Mouse (Mus musculus) hindbrain, embryonic 16.5 days (tissue): Measurements from ENCODE around the gene Rhox9. TPM values are rescaled to one million over a fixed set of nuclear protein-coding genes. Genes with fewer than 3 reads are reported as not detected.
"Not testable (repeated sequence)": the region's sequence is repeated elsewhere in the genome, so short reads cannot be mapped to it uniquely, and the experiment has no call there.

Source experiments
- ATAC-seq: fragments of 200-750 bp; cut with Nextera tagmentation; 2 replicates; pipeline ENCODE4 v1.8.0; 2017; ENCODE audit warnings: moderate TSS enrichment, moderate library complexity
- H3K27ac ChIP-seq: fragments of 300-500 bp; sonication (generic); 2 replicates; pipeline ENCODE4 v1.5.1; 2014; ENCODE audit warnings: low read depth, mild to moderate bottlenecking, control low read depth, low read length, moderate library complexity
- H3K27me3 ChIP-seq: fragments of 300-500 bp; sonication (generic); replicated peaks from 2 replicates; pipeline ENCODE4 v1.6.1; 2014; ENCODE audit warnings: low read length; ENCODE audit not compliant: control insufficient read depth, insufficient read depth
- H3K36me3 ChIP-seq: fragments of 300-500 bp; sonication (generic); 2 replicates; pipeline ENCODE4 v1.6.1; 2014; ENCODE audit warnings: mild to moderate bottlenecking, low read length, moderate library complexity, mixed read lengths; ENCODE audit not compliant: control insufficient read depth, insufficient read depth
- H3K4me1 ChIP-seq: fragments of 300-500 bp; sonication (generic); 2 replicates; pipeline ENCODE4 v1.6.1; 2014; ENCODE audit warnings: low read depth, low read length; ENCODE audit not compliant: control insufficient read depth, insufficient read depth
- H3K4me2 ChIP-seq: fragments of 300-500 bp; sonication (generic); 2 replicates; pipeline ENCODE4 v1.6.1; 2014; ENCODE audit warnings: mild to moderate bottlenecking, low read length, control low read depth, moderate library complexity
- H3K4me3 ChIP-seq: fragments of 300-500 bp; sonication (generic); 2 replicates; pipeline ENCODE4 v1.5.1; 2014; ENCODE audit warnings: mild to moderate bottlenecking, low read length, control low read depth, moderate library complexity
- H3K9ac ChIP-seq: fragments of 300-500 bp; sonication (generic); 2 replicates; pipeline ENCODE4 v1.6.1; 2014; ENCODE audit warnings: low read depth, mild to moderate bottlenecking, control low read depth, low read length, moderate library complexity
- H3K9me3 ChIP-seq: fragments of 300-500 bp; sonication (generic); 2 replicates; pipeline ENCODE4 v1.6.1; 2014; ENCODE audit warnings: mild to moderate bottlenecking, low read length, moderate library complexity; ENCODE audit not compliant: control insufficient read depth
- WGBS: fragments of 180-500 bp; shearing (Covaris S2); extraction: QIAGEN DNeasy Blood & Tissue Kit; methylation state at CpG from one replicate; pipeline ENCODE4 v1.1.7; 2014; 5-methylcytosine and 5-hydroxymethylcytosine counted together
- polyA plus RNA-seq: library from polyadenylated mRNA; unstranded; fragments of >200 nt; fragmentation: Nextera tagmentation; extraction: Ambion mirVana; gene quantifications from 2 replicates; pipeline ENCODE4 v1.2.1, GENCODE M21; 2015

Gene Rhox9
- polyA plus RNA-seq, result not detected in 2 replicates

GRCm38 (mm10) chrX:37901670-37902069, at the start of gene Rhox9:
Gene Rhox9, minus strand, starts transcription at chrX:37901770.
- not testable (repeated sequence) for H3K4me2 ChIP-seq

GRCm38 (mm10) chrX:37916311-37916710, 14.7 kb upstream of the Rhox9 start:
- WGBS, result 74% methylated on average over 4 of the region's 4 CpGs
- no peak overlapping the region for H3K4me3 ChIP-seq
- no peak overlapping the region for H3K27ac ChIP-seq
- no peaks in the 10 kb centered on the region for H3K27me3 ChIP-seq
- ATAC-seq, result no peak
- H3K4me1 ChIP-seq, result no peaks in the 10 kb centered on the region
- no peaks in the 10 kb centered on the region for H3K36me3 ChIP-seq
- H3K9me3 ChIP-seq, result no peaks in the 10 kb centered on the region
- no peak overlapping the region for H3K9ac ChIP-seq
- H3K4me2 ChIP-seq, result no peak overlapping the region

More at GRCm38 (mm10) chrX:37901670-37902069, at the start of gene Rhox9:
- ATAC-seq, H3K27me3 ChIP-seq, H3K4me3 ChIP-seq, H3K9me3 ChIP-seq, H3K36me3 ChIP-seq, H3K9ac ChIP-seq, H3K27ac ChIP-seq, H3K4me1 ChIP-seq: not testable (repeated sequence)
- 94% methylated on average over 8 of the region's 18 CpGs for WGBS

- Histone ChIP-seq H3K4me2 (no peak overlapping the region), H3K9ac (no peak overlapping the region), H3K4me1 (no peaks in the 10 kb centered on the region), H3K27ac (no peak overlapping the region), H3K36me3 (no peaks in the 10 kb centered on the region), H3K27me3 (no peaks in the 10 kb centered on the region), H3K9me3 (no peaks in the 10 kb centered on the region), H3K4me3 (no peak overlapping the region)
- 57% methylated on average over 7 of the region's 7 CpGs for WGBS
- ATAC-seq, result no peak
Observed at GRCm38 (mm10) chrX:37908581-37908980, 7.0 kb upstream of the Rhox9 start.

- H3K9me3 ChIP-seq, result no peaks in the 10 kb centered on the region
- no peak overlapping the region for H3K4me3 ChIP-seq
- no peak overlapping the region for H3K27ac ChIP-seq
- no peak overlapping the region for H3K4me2 ChIP-seq
- H3K27me3 ChIP-seq, result no peaks in the 10 kb centered on the region
- 75% methylated on average over 5 of the region's 5 CpGs for WGBS
- H3K9ac ChIP-seq, result no peak overlapping the region
- H3K36me3 ChIP-seq, result no peaks in the 10 kb centered on the region
- no peak for ATAC-seq
- no peaks in the 10 kb centered on the region for H3K4me1 ChIP-seq
Observed at GRCm38 (mm10) chrX:37903727-37904126, 2.2 kb upstream of the Rhox9 start.

GRCm38 (mm10) chrX:37897132-37897531, 4.4 kb downstream of the Rhox9 start, which contains the start of gene Rhox7b:
Gene Rhox7b, minus strand, starts transcription at chrX:37897232.
- not testable (repeated sequence) for ATAC-seq

GRCm38 (mm10) chrX:37878844-37879243, 22.7 kb downstream of the Rhox9 start, which contains the start of gene Rhox8:
Gene Rhox8, minus strand, starts transcription at chrX:37878944.
- WGBS, result 72% methylated on average over 4 of the region's 4 CpGs
- H3K27ac ChIP-seq, result no peak within 1 kb of the TSS
- no peak within 1 kb of the TSS for H3K4me2 ChIP-seq

More at GRCm38 (mm10) chrX:37897132-37897531, 4.4 kb downstream of the Rhox9 start, which contains the start of gene Rhox7b:
- not testable (repeated sequence) for H3K9me3 ChIP-seq, H3K9ac ChIP-seq, H3K4me3 ChIP-seq, H3K4me2 ChIP-seq, H3K27ac ChIP-seq, H3K4me1 ChIP-seq, H3K27me3 ChIP-seq, H3K36me3 ChIP-seq
- WGBS, result 76% methylated on average over 9 of the region's 9 CpGs

GRCm38 (mm10) chrX:37871641-37872040, 29.9 kb downstream of the Rhox9 start:
- ATAC-seq, result no peak
- Histone ChIP-seq H3K36me3 (no peaks in the 10 kb centered on the region), H3K4me2 (no peak overlapping the region), H3K4me3 (no peak overlapping the region), H3K4me1 (no peaks in the 10 kb centered on the region), H3K9me3 (no peaks in the 10 kb centered on the region), H3K27ac (no peak overlapping the region), H3K27me3 (no peaks in the 10 kb centered on the region), H3K9ac (no peak overlapping the region)
- WGBS, result 94% methylated on average over 2 of the region's 2 CpGs

More at GRCm38 (mm10) chrX:37878844-37879243, 22.7 kb downstream of the Rhox9 start, which contains the start of gene Rhox8:
- no peaks in the 10 kb centered on the region for H3K27me3 ChIP-seq
- H3K9me3 ChIP-seq, result no peaks in the 10 kb centered on the region
- no peak for ATAC-seq
- no peaks in the 10 kb centered on the region for H3K4me1 ChIP-seq
- no peaks in the 10 kb centered on the region for H3K36me3 ChIP-seq
- H3K4me3 ChIP-seq, result no peak within 1 kb of the TSS
- H3K9ac ChIP-seq, result no peak within 1 kb of the TSS

Other genes with a start within 250 kb of the Rhox9 start
- gene Rhox3h, start 233.0 kb downstream of the Rhox9 start, polyA plus RNA-seq, result not detected in 2 replicates
- gene Rhox2h, start 228.5 kb downstream of the Rhox9 start, polyA plus RNA-seq, result not detected in 2 replicates
- gene Rhox5, start 96.9 kb downstream of the Rhox9 start, polyA plus RNA-seq, result 0.70 TPM in 1 of 2 replicates, not detected in the other
- gene Rhox6, start 74.9 kb downstream of the Rhox9 start, polyA plus RNA-seq, result not detected in 2 replicates
- gene Rhox7a, start 70.1 kb downstream of the Rhox9 start, polyA plus RNA-seq, result not detected in 2 replicates
- not detected in 2 replicates for gene Rhox8, start 22.8 kb downstream of the Rhox9 start, polyA plus RNA-seq
- not detected in 2 replicates for gene Rhox7b, start 4.5 kb downstream of the Rhox9 start, polyA plus RNA-seq
- gene Btg1-ps1, start 117.0 kb upstream of the Rhox9 start, polyA plus RNA-seq, result not detected in 2 replicates
- gene Btg1-ps2, start 141.3 kb upstream of the Rhox9 start, polyA plus RNA-seq, result not detected in 2 replicates
- not detected in 2 replicates for gene Rhox10, start 164.7 kb upstream of the Rhox9 start, polyA plus RNA-seq
- gene Rhox11, start 183.4 kb upstream of the Rhox9 start, polyA plus RNA-seq, result not detected in 2 replicates
- gene Rhox12, start 209.1 kb upstream of the Rhox9 start, polyA plus RNA-seq, result not detected in 2 replicates
- not detected in 2 replicates for gene Rhox13, start 219.4 kb upstream of the Rhox9 start, polyA plus RNA-seq